Mouse (Mus musculus): ENCODE results near the gene Lbhd2.

GRCm38 (mm10) chr12:111386642-111387120 is 19.9 kb upstream of the Lbhd2 start:
- TF ChIP-seq ZNF384 (IDR thresholded peaks at IDR 0.05; ENCODE audit: low read depth, low read length), result no peak
- TF ChIP-seq MAFK (IDR thresholded peaks at IDR 0.05; ENCODE audit: insufficient read depth, low read depth, low read length), result no peak
- TF ChIP-seq HCFC1 (IDR thresholded peaks at IDR 0.05; ENCODE audit: borderline replicate concordance, insufficient read depth, low read length), result no peak
- TF ChIP-seq CHD2 (IDR thresholded peaks at IDR 0.05; ENCODE audit: low read depth, low read length), result no peak
- TF ChIP-seq ZC3H11A (IDR thresholded peaks at IDR 0.05; ENCODE audit: borderline replicate concordance, low read depth, low read length), result no peak

Data from ES-E14 (cell line).